Mouse (Mus musculus): ENCODE measurements around the gene Pi4kb. TPM values are rescaled to one million over a fixed set of nuclear protein-coding genes. Genes with fewer than 3 reads are reported as not detected.
"Not testable (repeated sequence)": the region's sequence is repeated elsewhere in the genome, so short reads cannot be mapped to it uniquely, and the experiment has no call there.

Pi4kb gene
- polyA plus RNA-seq, 1 experiment: 85.1 TPM

GRCm38 (mm10) chr3:95015337-95015872 lies 40.9 kb downstream of the Pi4kb start, which contains the start of gene Zfp687:
TSS of gene Zfp687 (minus strand) at chr3:95015448.
- peak; percentile 96 for DNase-seq (ENCODE audit: low spot score)

GRCm38 (mm10) chr3:95015891-95016531 lies 41.5 kb downstream of the Pi4kb start:
- DNase-seq (ENCODE audit: low spot score): peak; percentile 86

- no peak for DNase-seq (ENCODE audit: low spot score)
These were observed 42.1 kb downstream of the Pi4kb start for GRCm38 (mm10) chr3:95016532-95017056.

- no peak for DNase-seq (ENCODE audit: low spot score)
These were observed 44.2 kb downstream of the Pi4kb start for GRCm38 (mm10) chr3:95018741-95019140.

GRCm38 (mm10) chr3:95020956-95021355 lies 46.4 kb downstream of the Pi4kb start:
- DNase-seq (ENCODE audit: low spot score): not testable (repeated sequence)

- no peak for DNase-seq (ENCODE audit: low spot score)
These were observed 50.0 kb downstream of the Pi4kb start for GRCm38 (mm10) chr3:95024551-95024950.

- DNase-seq (ENCODE audit: low spot score): no peak
These were observed 50.7 kb downstream of the Pi4kb start for GRCm38 (mm10) chr3:95025202-95025601.

- no peak for DNase-seq (ENCODE audit: low spot score)
These were observed 52.6 kb downstream of the Pi4kb start for GRCm38 (mm10) chr3:95027057-95027645.

GRCm38 (mm10) chr3:95027701-95028100 lies 53.2 kb downstream of the Pi4kb start:
- DNase-seq (ENCODE audit: low spot score): no peak

- no peak for DNase-seq (ENCODE audit: low spot score)
These were observed 54.1 kb downstream of the Pi4kb start for GRCm38 (mm10) chr3:95028603-95029002.

GRCm38 (mm10) chr3:95029291-95029827 lies 54.8 kb downstream of the Pi4kb start:
- DNase-seq (ENCODE audit: low spot score): not testable (repeated sequence)

GRCm38 (mm10) chr3:95029953-95030352 lies 55.4 kb downstream of the Pi4kb start:
- DNase-seq (ENCODE audit: low spot score): no peak

- no peak for DNase-seq (ENCODE audit: low spot score)
These were observed 67.1 kb downstream of the Pi4kb start for GRCm38 (mm10) chr3:95041625-95042024.

- DNase-seq (ENCODE audit: low spot score): peak; percentile 91
These were observed 67.8 kb downstream of the Pi4kb start, which contains the start of gene Psmd4 for GRCm38 (mm10) chr3:95042166-95042837. TSS of gene Psmd4 (minus strand) at chr3:95042614.

GRCm38 (mm10) chr3:95042838-95043229 lies 68.3 kb downstream of the Pi4kb start:
- DNase-seq (ENCODE audit: low spot score): no peak

GRCm38 (mm10) chr3:95043251-95043650 lies 68.7 kb downstream of the Pi4kb start:
- no peak for DNase-seq (ENCODE audit: low spot score)

- no peak for DNase-seq (ENCODE audit: low spot score)
These were observed 72.0 kb downstream of the Pi4kb start for GRCm38 (mm10) chr3:95046462-95047057.

- DNase-seq (ENCODE audit: low spot score): no peak
These were observed 73.4 kb downstream of the Pi4kb start for GRCm38 (mm10) chr3:95047914-95048313.

GRCm38 (mm10) chr3:95052959-95053358 lies 78.4 kb downstream of the Pi4kb start:
- DNase-seq (ENCODE audit: low spot score): no peak

GRCm38 (mm10) chr3:95053701-95054100 lies 79.2 kb downstream of the Pi4kb start:
- DNase-seq (ENCODE audit: low spot score): no peak

GRCm38 (mm10) chr3:95054481-95055260 lies 80.1 kb downstream of the Pi4kb start:
- no peak for DNase-seq (ENCODE audit: low spot score)

All from urinary bladder, adult 2 months (tissue).